Mouse (Mus musculus): ENCODE measurements around the gene Tmem9b.

DNA sequence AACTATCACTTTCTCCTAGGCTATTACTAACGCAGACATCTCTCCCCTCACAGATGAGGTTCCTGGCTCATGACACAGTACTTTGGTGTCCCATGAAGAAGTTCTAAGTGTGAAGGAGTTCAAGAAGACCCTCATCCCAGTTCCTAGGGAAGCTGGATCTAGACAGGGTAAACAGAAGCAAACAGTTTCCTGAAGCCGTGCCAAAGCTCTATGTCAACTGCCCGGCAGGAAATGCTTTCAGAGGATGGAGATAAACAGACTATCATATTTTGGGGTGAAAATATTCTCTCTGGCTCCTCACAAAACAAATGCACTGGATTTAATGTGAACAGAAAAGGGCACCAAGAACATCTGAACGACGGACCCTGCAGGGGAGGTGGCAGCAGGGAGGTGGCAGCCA, 61.7 kb downstream of the Tmem9b start:
- no peak for TF ChIP-seq CTCF (IDR thresholded peaks at IDR 0.05)
- peak; percentile 65; the same call in 1 of the 2 replicates for TF ChIP-seq EP300 (IDR thresholded peaks at IDR 0.05)

Measured in lung, postnatal 0 days (tissue).